Mouse (Mus musculus) liver, embryonic 16.5 days (tissue): ENCODE measurements around the gene Prg2. TPM values are rescaled to one million over a fixed set of nuclear protein-coding genes. Genes with fewer than 3 reads are reported as not detected.

Experiments
- ATAC-seq: fragments of 200-750 bp; cut with Nextera tagmentation; 2 replicates; pipeline ENCODE4 v1.8.0; 2017; ENCODE audit warnings: low read depth, mild to moderate bottlenecking, moderate number of reproducible peaks, moderate library complexity
- H3K27ac ChIP-seq: fragments of 300-500 bp; sonication (generic); 2 replicates; pipeline ENCODE4 v1.5.1; 2014; ENCODE audit warnings: mild to moderate bottlenecking, low read length
- H3K27me3 ChIP-seq: fragments of 300-500 bp; sonication (generic); 2 replicates; pipeline ENCODE4 v1.6.1; 2014; ENCODE audit warnings: low read depth, low read length, mixed read lengths; ENCODE audit not compliant: control insufficient read depth, insufficient read depth
- H3K36me3 ChIP-seq: fragments of 300-500 bp; sonication (generic); 2 replicates; pipeline ENCODE4 v1.6.1; 2014; ENCODE audit warnings: mild to moderate bottlenecking; ENCODE audit not compliant: control insufficient read depth, insufficient read depth
- H3K4me1 ChIP-seq: fragments of 300-500 bp; sonication (generic); 2 replicates; pipeline ENCODE4 v1.6.1; 2014; ENCODE audit warnings: low read depth, low read length, mixed read lengths; ENCODE audit not compliant: control insufficient read depth
- H3K4me2 ChIP-seq: fragments of 300-500 bp; sonication (generic); 2 replicates; pipeline ENCODE4 v1.6.1; 2014; ENCODE audit warnings: low read depth, low read length, mixed read lengths
- H3K4me3 ChIP-seq: fragments of 300-500 bp; sonication (generic); 2 replicates; pipeline ENCODE4 v1.5.1; 2014; ENCODE audit warnings: low read depth, mild to moderate bottlenecking, low read length
- H3K9ac ChIP-seq: fragments of 300-500 bp; sonication (generic); 2 replicates; pipeline ENCODE4 v1.6.1; 2014; ENCODE audit warnings: low read depth, low read length
- H3K9me3 ChIP-seq: fragments of 300-500 bp; sonication (generic); replicated peaks from 2 replicates; pipeline ENCODE4 v1.6.1; 2016; ENCODE audit warnings: low read length; ENCODE audit not compliant: control insufficient read depth
- WGBS: fragments of 180-500 bp; shearing (Covaris S2); extraction: QIAGEN DNeasy Blood & Tissue Kit; methylation state at CpG from one replicate; pipeline ENCODE4 v1.1.7; 2014; ENCODE audit not compliant: insufficient replicate concordance; 5-methylcytosine and 5-hydroxymethylcytosine counted together
- polyA plus RNA-seq: library from polyadenylated mRNA; unstranded; fragments of >200 nt; fragmentation: Nextera tagmentation; extraction: Ambion mirVana; gene quantifications from 2 replicates; pipeline ENCODE4 v1.2.1, GENCODE M21; 2015

Prg2 gene
- polyA plus RNA-seq: 71.0 and 84.0 TPM in 2 replicates

DNA sequence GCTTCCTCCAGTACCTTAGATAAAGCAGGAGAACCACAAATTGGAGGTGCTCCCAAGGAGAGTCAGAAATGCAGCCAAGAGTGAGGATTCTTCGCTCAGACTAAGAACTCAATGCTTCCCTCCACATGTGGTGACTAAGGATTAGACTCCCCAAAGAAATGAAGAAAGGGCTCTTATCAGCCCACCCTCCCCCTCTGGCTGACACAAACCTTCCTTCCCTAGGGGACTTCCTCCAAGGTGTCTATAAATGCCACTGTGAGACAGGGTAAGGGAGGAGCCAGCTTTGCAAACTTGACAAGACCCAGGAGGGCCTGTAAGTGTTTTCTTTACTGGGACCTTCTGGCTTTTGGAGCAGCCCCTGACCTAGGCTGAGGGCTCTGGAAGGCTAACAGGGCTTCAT, at the start of gene Prg2:
Prg2 (plus strand) TSS at position 274 of the 400 bp plus-strand sequence.
- 35% methylated on average over 1 of the region's 1 CpGs for WGBS
- no peak for ATAC-seq
- Histone ChIP-seq H3K27ac (no peak within 1 kb of the TSS), H3K4me3 (no peak within 1 kb of the TSS), H3K36me3 (no peaks in the 10 kb centered on the region), H3K9ac (no peak within 1 kb of the TSS), H3K9me3 (no peaks in the 10 kb centered on the region), H3K4me1 (no peaks in the 10 kb centered on the region), H3K4me2 (no peak within 1 kb of the TSS), H3K27me3 (no peaks in the 10 kb centered on the region)

DNA sequence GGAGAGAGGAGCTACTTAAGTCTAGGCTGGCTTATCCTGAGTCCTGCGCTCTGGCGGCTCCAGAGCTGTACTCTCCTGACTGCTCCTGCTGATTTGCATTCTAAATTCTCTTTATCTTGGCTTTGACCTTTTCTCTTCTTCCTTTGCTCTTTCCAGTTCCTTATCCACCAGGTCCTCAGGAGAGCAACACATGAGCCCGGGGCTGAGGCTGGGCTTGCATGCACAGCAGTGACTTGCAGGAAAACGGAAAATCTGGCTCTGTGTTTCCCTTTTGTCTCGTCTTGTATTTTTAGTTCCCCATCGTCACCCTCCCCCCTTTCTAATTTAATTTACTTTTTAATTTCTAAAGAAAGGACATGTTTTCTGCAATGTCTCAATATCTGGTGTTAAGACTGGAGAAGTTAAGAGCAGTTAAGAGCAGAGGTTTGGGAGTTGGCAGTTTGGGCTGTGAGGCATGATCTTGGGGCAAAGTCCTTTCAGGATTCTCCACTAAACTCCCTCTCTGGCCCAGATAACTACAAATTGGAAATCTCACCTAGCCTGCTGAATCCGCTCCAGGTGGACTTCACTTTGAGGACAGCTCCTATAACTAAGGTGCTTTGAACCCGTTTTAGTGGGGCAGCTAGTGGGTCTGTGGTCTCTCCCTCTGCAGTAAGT, 46.1 kb upstream of the Prg2 start:
- peaks cover 11% of the 10 kb centered on the region for H3K4me1 ChIP-seq
- H3K4me2 ChIP-seq: no peak overlapping the region
- WGBS: 55% methylated on average over 8 of the region's 8 CpGs
- H3K27ac ChIP-seq: no peak overlapping the region
- no peaks in the 10 kb centered on the region for H3K36me3 ChIP-seq
- no peaks in the 10 kb centered on the region; the same call in 1 of the 2 replicates for H3K27me3 ChIP-seq
- H3K9me3 ChIP-seq: no peaks in the 10 kb centered on the region
- ATAC-seq: no peak
- H3K9ac ChIP-seq: no peak overlapping the region
- no peak overlapping the region for H3K4me3 ChIP-seq

DNA sequence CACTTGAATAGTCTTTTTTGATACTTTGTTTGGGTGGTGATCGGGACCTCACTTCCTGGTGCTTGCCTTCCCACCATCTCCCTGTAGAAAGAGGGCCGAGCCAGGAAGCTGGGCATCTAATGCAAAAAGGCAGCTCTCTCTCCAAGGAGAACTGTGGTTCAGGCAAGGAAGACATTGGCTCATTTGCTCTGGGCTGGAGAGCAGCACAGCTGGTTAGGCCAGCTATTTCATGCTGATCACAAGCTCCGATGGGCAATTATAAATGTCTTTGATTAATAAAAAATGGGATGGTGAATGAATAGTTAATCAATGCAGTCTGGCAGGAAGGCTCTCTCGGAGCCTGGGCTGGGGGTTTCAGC, 45.6 kb upstream of the Prg2 start:
- Histone ChIP-seq H3K27me3 (no peaks in the 10 kb centered on the region; the same call in 1 of the 2 replicates), H3K27ac (no peak overlapping the region), H3K4me3 (no peak overlapping the region), H3K4me2 (no peak overlapping the region), H3K9me3 (no peaks in the 10 kb centered on the region), H3K9ac (no peak overlapping the region), H3K36me3 (peaks cover 3% of the 10 kb centered on the region; the same call in 1 of the 2 replicates), H3K4me1 (peaks cover 13% of the 10 kb centered on the region)
- ATAC-seq: no peak
- WGBS: 78% methylated on average over 4 of the region's 4 CpGs

DNA sequence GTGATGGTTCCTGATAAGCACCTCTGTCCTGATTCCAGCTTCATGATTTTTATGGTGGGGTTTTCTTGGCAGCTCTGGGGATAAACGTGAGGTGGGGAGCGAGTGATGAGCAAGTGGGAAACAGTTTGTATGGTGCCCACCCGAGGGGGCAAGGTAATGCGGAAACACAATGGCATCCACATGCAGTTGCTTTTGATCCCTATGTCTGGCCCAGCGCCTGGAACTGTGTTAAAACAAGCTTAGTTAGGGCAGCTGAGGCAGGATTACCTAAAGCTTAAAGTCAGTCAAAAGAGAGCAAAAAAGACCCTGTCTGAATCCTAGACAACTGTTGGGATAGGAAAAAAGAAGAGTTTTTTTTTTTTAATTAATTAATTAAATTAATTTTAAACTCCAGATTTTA, 45.2 kb upstream of the Prg2 start:
- H3K4me3 ChIP-seq: no peak overlapping the region
- ATAC-seq: no peak
- no peaks in the 10 kb centered on the region for H3K9me3 ChIP-seq
- H3K9ac ChIP-seq: no peak overlapping the region
- peak overlapping the region; percentile 15; the same call in 1 of the 2 replicates for H3K4me2 ChIP-seq
- WGBS: 80% methylated on average over 5 of the region's 5 CpGs
- no peaks in the 10 kb centered on the region; the same call in 1 of the 2 replicates for H3K27me3 ChIP-seq
- peaks cover 17% of the 10 kb centered on the region for H3K4me1 ChIP-seq
- H3K27ac ChIP-seq: peak overlapping the region; percentile 46; the same call in 1 of the 2 replicates
- peaks cover 8% of the 10 kb centered on the region for H3K36me3 ChIP-seq

DNA sequence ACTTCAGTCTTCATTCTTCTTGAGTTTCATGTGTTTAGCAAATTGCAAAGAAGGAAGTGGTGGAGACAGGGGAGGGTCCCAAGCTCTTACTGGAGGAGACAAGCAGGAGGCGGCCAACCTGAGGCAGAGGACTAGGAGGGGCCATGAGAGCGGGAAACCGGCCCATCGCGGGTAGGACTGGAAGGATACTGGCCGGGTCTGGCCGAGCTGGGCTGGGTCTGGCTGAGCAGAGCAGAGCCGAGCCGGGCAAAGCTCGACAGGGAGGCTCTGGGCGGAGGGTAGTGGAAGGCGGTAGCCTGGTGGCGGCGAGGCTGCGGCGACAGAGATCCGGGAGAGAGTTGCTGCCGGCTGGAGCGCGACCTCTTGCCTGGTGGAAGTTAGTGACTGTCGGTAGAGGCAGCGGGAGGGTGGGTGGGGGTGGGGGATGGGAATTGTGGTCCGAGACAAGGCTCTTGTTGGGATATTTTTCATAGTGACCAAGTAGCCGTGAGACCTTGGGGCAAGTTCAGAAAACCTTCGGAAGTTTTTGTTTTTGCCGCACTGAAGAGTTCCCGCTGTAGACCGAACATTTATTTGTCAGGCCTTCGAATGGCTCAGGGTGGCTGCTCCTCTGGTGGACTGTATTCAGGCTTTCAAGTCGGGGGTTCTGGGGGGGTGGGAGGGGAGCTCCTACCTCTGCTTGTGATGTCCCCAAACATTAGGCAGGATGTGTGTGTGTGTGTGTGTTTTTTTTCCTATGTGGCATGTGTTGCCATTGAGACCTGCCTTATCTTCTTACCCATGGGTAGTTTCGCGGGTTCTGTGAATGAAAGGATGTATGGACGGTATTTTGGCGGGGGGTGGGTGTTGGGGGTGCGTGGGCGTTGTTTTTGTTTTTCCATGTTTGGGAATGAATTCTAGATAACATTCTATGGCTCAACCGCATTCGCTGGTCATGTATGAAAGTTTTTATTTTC, 43.5 kb upstream of the Prg2 start, which contains the start of gene Slc43a3:
Slc43a3 (plus strand) TSS at position 106 of the 956 bp plus-strand sequence.
- H3K27me3 ChIP-seq: no peaks in the 10 kb centered on the region
- peak within 1 kb of the TSS; percentile 70 for H3K9ac ChIP-seq
- peak within 1 kb of the TSS; percentile 75 for H3K4me2 ChIP-seq
- ATAC-seq: peak; percentile 62
- H3K36me3 ChIP-seq: peaks cover 24% of the 10 kb centered on the region
- H3K4me3 ChIP-seq: peak within 1 kb of the TSS; percentile 75
- WGBS: 4% methylated on average over 38 of the region's 38 CpGs
- peaks cover 32% of the 10 kb centered on the region for H3K4me1 ChIP-seq
- H3K27ac ChIP-seq: peak within 1 kb of the TSS; percentile 99
- no peaks in the 10 kb centered on the region for H3K9me3 ChIP-seq

DNA sequence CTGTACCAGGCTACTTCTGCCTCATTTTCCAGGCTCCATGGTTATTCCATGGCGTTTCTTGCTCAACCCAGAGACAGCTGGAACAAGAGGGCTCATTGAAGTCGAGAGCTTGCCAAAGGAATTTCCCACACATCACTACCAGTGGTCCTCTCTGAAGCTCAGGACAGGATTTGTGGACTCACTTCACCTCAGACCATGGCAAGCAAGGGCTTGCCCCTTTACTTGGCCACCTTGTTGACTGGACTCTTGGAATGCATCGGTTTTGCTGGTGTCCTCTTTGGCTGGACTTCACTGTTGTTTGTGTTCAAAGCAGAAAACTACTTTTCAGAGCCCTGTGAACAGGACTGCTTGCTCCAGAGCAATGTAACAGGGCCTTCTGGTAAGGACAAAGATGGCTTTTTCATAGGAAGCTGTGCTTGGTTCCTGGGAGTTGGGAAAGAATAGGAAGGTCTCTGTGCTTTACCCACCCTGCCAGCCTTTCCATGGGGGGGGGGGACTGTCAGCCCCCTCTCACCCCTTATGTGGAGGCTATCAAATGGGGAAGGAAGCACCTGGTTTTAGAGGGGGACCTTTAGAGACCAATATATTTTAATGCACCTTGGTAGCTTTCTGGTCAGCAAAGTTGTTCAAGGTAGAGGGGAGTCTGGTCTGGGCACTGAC, 42.6 kb upstream of the Prg2 start:
- Histone ChIP-seq H3K4me1 (peaks cover 37% of the 10 kb centered on the region), H3K9ac (peak overlapping the region; percentile 70)
- ATAC-seq: no peak

DNA sequence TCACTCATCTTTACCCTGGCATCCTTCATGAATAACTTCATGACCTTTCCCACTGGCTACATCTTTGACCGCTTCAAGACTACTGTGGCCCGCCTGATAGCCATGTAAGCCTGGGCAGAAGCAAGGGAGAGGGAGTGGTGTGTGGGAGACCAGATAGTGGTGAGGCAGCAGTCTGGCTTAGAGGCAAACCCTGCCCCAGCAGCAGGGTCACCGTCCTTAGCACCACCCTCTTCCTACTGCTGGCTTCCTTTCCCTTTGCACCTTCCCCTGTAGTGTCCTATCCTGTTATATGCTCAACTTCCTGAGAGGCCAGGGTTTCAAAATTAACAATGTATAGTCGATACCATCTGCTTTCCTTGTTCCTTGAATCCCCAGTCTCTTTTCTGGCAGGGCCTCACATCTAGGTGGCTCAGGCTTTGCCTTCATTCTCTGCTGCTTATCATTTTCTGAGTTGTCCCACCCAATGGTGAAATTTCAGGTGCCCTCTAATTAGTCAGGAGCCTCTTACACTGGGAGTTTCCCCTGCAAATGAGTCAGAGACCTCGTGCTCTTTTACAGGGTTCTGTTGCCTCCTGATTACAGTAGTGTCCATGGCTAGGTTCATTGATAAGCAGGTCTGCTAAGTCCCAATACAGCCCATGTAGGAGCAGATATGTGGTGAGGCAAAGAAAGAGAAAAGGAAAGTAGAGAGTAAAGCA, 41.9 kb upstream of the Prg2 start:
- H3K9ac ChIP-seq: peak overlapping the region; percentile 70
- peak; percentile 89 for ATAC-seq
- no peaks in the 10 kb centered on the region for H3K27me3 ChIP-seq
- peak overlapping the region; percentile 75 for H3K4me3 ChIP-seq
- peaks cover 35% of the 10 kb centered on the region for H3K36me3 ChIP-seq
- peak overlapping the region; percentile 99 for H3K27ac ChIP-seq
- H3K4me2 ChIP-seq: peak overlapping the region; percentile 75
- H3K4me1 ChIP-seq: peaks cover 40% of the 10 kb centered on the region
- 9% methylated on average over 5 of the region's 5 CpGs for WGBS
- no peaks in the 10 kb centered on the region for H3K9me3 ChIP-seq

More for the DNA sequence above, 42.6 kb upstream of the Prg2 start:
- Histone ChIP-seq H3K9me3 (no peaks in the 10 kb centered on the region), H3K4me2 (peak overlapping the region; percentile 75), H3K4me3 (peak overlapping the region; percentile 75), H3K27me3 (no peaks in the 10 kb centered on the region), H3K27ac (peak overlapping the region; percentile 99), H3K36me3 (peaks cover 32% of the 10 kb centered on the region)
- WGBS: 19% methylated on average over 3 of the region's 3 CpGs

DNA sequence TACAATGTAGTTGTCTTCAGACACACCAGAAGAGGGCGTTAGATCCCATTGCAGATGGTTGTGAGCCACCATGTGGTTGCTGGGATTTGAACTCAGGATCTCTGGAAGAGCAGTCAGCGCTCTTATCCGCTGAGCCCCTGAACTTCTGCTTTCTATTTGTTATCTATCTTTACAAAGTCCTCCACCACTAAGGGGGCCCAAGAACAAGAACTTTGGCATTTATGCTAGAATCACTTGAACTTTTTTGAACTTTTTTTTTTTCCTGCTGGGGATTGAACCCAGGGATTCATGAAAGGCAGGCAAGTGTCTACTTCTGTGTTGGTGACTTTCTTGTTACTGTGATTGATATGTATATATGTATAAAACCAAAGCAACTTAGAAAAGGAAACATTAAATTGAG, 41.0 kb upstream of the Prg2 start:
- WGBS: 14% methylated on average over 3 of the region's 3 CpGs
- Histone ChIP-seq H3K9ac (peak overlapping the region; percentile 69), H3K4me2 (peak overlapping the region; percentile 75), H3K36me3 (peaks cover 42% of the 10 kb centered on the region), H3K4me1 (peaks cover 48% of the 10 kb centered on the region), H3K27me3 (no peaks in the 10 kb centered on the region), H3K27ac (peak overlapping the region; percentile 99), H3K9me3 (no peaks in the 10 kb centered on the region), H3K4me3 (peak overlapping the region; percentile 75)
- no peak for ATAC-seq
